ENCODE assay signal across 27 mouse cellular contexts in genomic region chr16:92864191-92864590, GRCm38 (mm10). TPM values are rescaled to one million over a fixed set of nuclear protein-coding genes. Genes with fewer than 3 reads are reported as not detected.
DNase-seq lines count a peak whose midpoint lies in the region; ATAC-seq lines count a peak whose summit lies in the region.
"Had no signal": no experiment of that assay in that cellular context is flagged by ENCODE, and none has a peak within 500 bp of the region (broad histone marks: within the 10 kb centered on the region; RNA-seq: fewer than 3 reads in every experiment).

No protein-coding gene starts in this region.

- H3K4me1 ChIP-seq in midbrain, embryonic 14.5 days (ENCODE audit: control insufficient read depth, insufficient read depth, low read length): no peaks in the 10 kb centered on the region
- H3K4me1 ChIP-seq: embryonic facial prominence, embryonic 15.5 days; forebrain, embryonic 10.5 days; heart, embryonic 13.5 days; liver, embryonic 15.5 days; midbrain, embryonic 15.5 days; neural tube, embryonic 12.5 days had no signal

- no peaks in the 10 kb centered on the region for H3K36me3 ChIP-seq in midbrain, embryonic 14.5 days (ENCODE audit: control insufficient read depth, insufficient read depth, low read length)
- H3K36me3 ChIP-seq: embryonic facial prominence, embryonic 15.5 days; forebrain, embryonic 10.5 days; G1E; heart, embryonic 13.5 days; liver, embryonic 15.5 days; midbrain, embryonic 15.5 days; neural tube, embryonic 12.5 days had no signal

- 82% methylated on average over 2 of the region's 2 CpGs for WGBS in midbrain, embryonic 14.5 days

- H3K27ac ChIP-seq in midbrain, embryonic 14.5 days (replicated peaks; ENCODE audit: low read depth, low read length): no peak overlapping the region
- H3K27ac ChIP-seq: embryonic facial prominence, embryonic 15.5 days; forebrain, embryonic 10.5 days; heart, embryonic 13.5 days; hindbrain, embryonic 14.5 days; kidney, postnatal 0 days; liver, embryonic 15.5 days; midbrain, embryonic 15.5 days; neural tube, embryonic 12.5 days had no signal

- no peak overlapping the region for H3K4me3 ChIP-seq in midbrain, embryonic 14.5 days (replicated peaks; ENCODE audit: low read depth, low read length)
- H3K4me3 ChIP-seq: embryonic facial prominence, embryonic 15.5 days; forebrain, embryonic 10.5 days; heart, embryonic 13.5 days; liver, embryonic 15.5 days; midbrain, embryonic 15.5 days; neural tube, embryonic 12.5 days had no signal

- H3K9me3 ChIP-seq in midbrain, embryonic 14.5 days (ENCODE audit: control insufficient read depth, low read length): no peaks in the 10 kb centered on the region
- H3K9me3 ChIP-seq: embryonic facial prominence, embryonic 15.5 days; forebrain, embryonic 10.5 days; liver, embryonic 15.5 days; midbrain, embryonic 15.5 days; neural tube, embryonic 12.5 days had no signal

- no peak overlapping the region for H3K4me2 ChIP-seq in midbrain, embryonic 14.5 days (ENCODE audit: low read length)
- H3K4me2 ChIP-seq: embryonic facial prominence, embryonic 15.5 days; heart, embryonic 13.5 days; hindbrain, embryonic 14.5 days; liver, embryonic 15.5 days; midbrain, embryonic 15.5 days; neural tube, embryonic 12.5 days had no signal

- H3K27me3 ChIP-seq in midbrain, embryonic 14.5 days (ENCODE audit: control insufficient read depth, insufficient read depth, low read length): no peaks in the 10 kb centered on the region
- H3K27me3 ChIP-seq: embryonic facial prominence, embryonic 15.5 days; midbrain, embryonic 15.5 days; neural tube, embryonic 12.5 days had no signal

- H3K9ac ChIP-seq in midbrain, embryonic 14.5 days (replicated peaks; ENCODE audit: low read length): no peak overlapping the region
- H3K9ac ChIP-seq: embryonic facial prominence, embryonic 15.5 days; heart, embryonic 13.5 days; hindbrain, embryonic 14.5 days; liver, embryonic 15.5 days; midbrain, embryonic 15.5 days; neural tube, embryonic 12.5 days had no signal

- ATAC-seq in CD4-positive, CD25-positive, alpha-beta regulatory T cell, adult 4 months: peak; percentile 79
- 0 out of 2 replicates have a peak, but pooled peaks have one; percentile 34 for ATAC-seq in common myeloid progenitor, adult 5-6 weeks (replicated peaks; ENCODE audit: low read depth, poor library complexity, severe bottlenecking)
- ATAC-seq in megakaryocyte progenitor cell, adult 5-6 weeks (replicated peaks; ENCODE audit: poor library complexity): peak; percentile 47
- no peak for ATAC-seq in midbrain, embryonic 14.5 days (ENCODE audit: low FRiP score, low TSS enrichment)
- ATAC-seq: intestine, embryonic 16.5 days; midbrain, embryonic 15.5 days had no signal

- DNase-seq in 416B (ENCODE audit: low read depth) (peak; percentile 83), MN1 (ENCODE audit: low spot score) (no peak)
- DNase-seq in midbrain, embryonic 14.5 days: no peak
- DNase-seq in adrenal gland, postnatal 14 days: no peak
- no peak for DNase-seq in right cerebral cortex, postnatal 25 days
- DNase-seq: adrenal gland, adult 2 months; cerebellum, adult 11-12 months; cerebellum, postnatal 14 days; embryo, embryonic 11 days; gastrocnemius, postnatal 10 days; heart, postnatal 36 days; spleen, adult 18-20 months; thymus, adult 18-20 months; thymus, postnatal 4 days had no signal

RNA-seq across cellular contexts. Expression of gene Runx1, which starts 38.2 kb away (rescaled TPM):
- 10 to 100 TPM; 40.2 to 41.6 TPM for polyA plus RNA-seq in CD4-positive, CD25-positive, alpha-beta regulatory T cell, adult 4 months (2017; shearing (Covaris generic))
- 78.7 and 92.4 TPM in 2 replicates for total RNA-seq in common myeloid progenitor, adult 5-6 weeks (2017)
- total RNA-seq in megakaryocyte progenitor cell, adult 5-6 weeks (2015): 102 and 107 TPM in 2 replicates
- 44.3 and 51.3 TPM in 2 replicates for total RNA-seq in megakaryocyte progenitor cell, adult 5-6 weeks (2017)
- polyA plus RNA-seq in midbrain, embryonic 14.5 days (2014; fragmentation: Nextera tagmentation; extraction: Ambion mirVana): 0.59 and 0.76 TPM in 2 replicates
- total RNA-seq in adrenal gland, postnatal 14 days (2021): 4.7 and 9.5 TPM in 2 replicates
